18 mouse cellular contexts compared by ENCODE assay signal in genomic region chr5:72453690-72454089, GRCm38 (mm10). TPM values are rescaled to one million over a fixed set of nuclear protein-coding genes. Genes with fewer than 3 reads are reported as not detected.
DNase-seq lines count a peak whose midpoint lies in the region; ATAC-seq lines count a peak whose summit lies in the region.
"Had no signal": no experiment of that assay in that cellular context is flagged by ENCODE, and none has a peak within 500 bp of the region (broad histone marks: within the 10 kb centered on the region; RNA-seq: fewer than 3 reads in every experiment).

No protein-coding gene starts in this region.

- intact Hi-C loops in left cerebral cortex, postnatal 4 days (cut with DNase I) = no loop called here
- intact Hi-C loops in heart, postnatal 14 days (cut with DNase I) = no loop called here
- intact Hi-C loops in gastrocnemius, postnatal 14 days (cut with DNase I; ENCODE audit: low total_unique reads) = no loop called here

- DNase-seq in left cerebral cortex, postnatal 4 days = peak; percentile 63
- no peak for DNase-seq in left cerebral cortex, adult 11 months (ENCODE audit: low spot score)
- peak; percentile 28 for DNase-seq in cerebellum, adult 8-10 months
- peak; percentile 23 to 42 for DNase-seq in heart, postnatal 14 days
- no peak for DNase-seq in gastrocnemius, postnatal 14 days
- DNase-seq: adrenal gland, postnatal 10 days; embryo, embryonic 11 days; gastrocnemius, postnatal 10 days; kidney, postnatal 10 days; liver, embryonic 13.5 days had no signal

- ATAC-seq in cerebellum, adult (ENCODE audit: insufficient number of reproducible peaks, low FRiP score, low TSS enrichment) = peak; percentile 41
- ATAC-seq in megakaryocyte, adult 5-6 weeks (ENCODE audit: poor library complexity, severe bottlenecking) = no peak
- ATAC-seq: CD4-positive, CD25-positive, alpha-beta regulatory T cell, adult 4 months; intestine, embryonic 16.5 days; lung, postnatal 0 days had no signal

RNA-seq across cellular contexts. Expression of gene Corin, which starts 50.6 kb away (rescaled TPM):
- under 1 TPM; 0.18 to 0.26 TPM for total RNA-seq in left cerebral cortex, postnatal 4 days (2021)
- 100 to 1,000 TPM in 1 of 2 experiments, 10 to 100 TPM in 1; 99.7 to 132 TPM for total RNA-seq in heart, postnatal 14 days (2021)
- total RNA-seq in gastrocnemius, postnatal 14 days (2021) = under 1 TPM; 0.29 to 0.42 TPM
- total RNA-seq in megakaryocyte, adult 5-6 weeks (2015) = not detected in 2 replicates
- total RNA-seq in megakaryocyte, adult 5-6 weeks (2017) = not detected in 2 replicates
- total RNA-seq: megakaryocyte-erythroid progenitor cell, adult 5-6 weeks; MEL; monocyte, adult 5-6 weeks had no signal

Comparison
In these comparisons a context has a peak if more than half of its experiments do, and no peak if none do; other contexts are left out.
1. DNase-seq: peak in left cerebral cortex, postnatal 4 days (single experiment), cerebellum, adult 8-10 months (single experiment) and heart, postnatal 14 days (2 of 2); none in left cerebral cortex, adult 11 months (single experiment) and gastrocnemius, postnatal 14 days (single experiment).
2. RNA of gene Corin, which starts 50.6 kb away (total RNA-seq): 99.7 to 132 TPM in heart, postnatal 14 days; 0.29 to 0.42 TPM in gastrocnemius, postnatal 14 days, 0.18 to 0.26 TPM in left cerebral cortex, postnatal 4 days and not detected in megakaryocyte, adult 5-6 weeks; every median in the first group is over 10 times any median in the second.